Mouse (Mus musculus): ENCODE data around the gene Acsf3.

The Acsf3 gene

GRCm38 (mm10) chr8:122775285-122776155 lies at the start of gene Acsf3:
Gene Acsf3 (plus strand): TSS chr8:122775486.
- DNase-seq (ENCODE audit: low spot score): no peak

- DNase-seq (ENCODE audit: low spot score): no peak
These were observed 48.5 kb upstream of the Acsf3 start for GRCm38 (mm10) chr8:122726789-122727188.

- DNase-seq (ENCODE audit: low spot score): no peak
These were observed 47.9 kb upstream of the Acsf3 start for GRCm38 (mm10) chr8:122727412-122727811.

GRCm38 (mm10) chr8:122728630-122729029 lies 46.7 kb upstream of the Acsf3 start:
- DNase-seq (ENCODE audit: low spot score): no peak

- DNase-seq (ENCODE audit: low spot score): no peak
These were observed 40.2 kb upstream of the Acsf3 start for GRCm38 (mm10) chr8:122735110-122735509.

- DNase-seq (ENCODE audit: low spot score): no peak
These were observed 39.5 kb upstream of the Acsf3 start for GRCm38 (mm10) chr8:122735542-122736473.

GRCm38 (mm10) chr8:122736623-122737022 lies 38.7 kb upstream of the Acsf3 start:
- no peak for DNase-seq (ENCODE audit: low spot score)

- no peak for DNase-seq (ENCODE audit: low spot score)
These were observed 38.2 kb upstream of the Acsf3 start for GRCm38 (mm10) chr8:122737071-122737470.

- DNase-seq (ENCODE audit: low spot score): no peak
These were observed 37.4 kb upstream of the Acsf3 start for GRCm38 (mm10) chr8:122737886-122738285.

GRCm38 (mm10) chr8:122739102-122739725 lies 36.1 kb upstream of the Acsf3 start:
- no peak for DNase-seq (ENCODE audit: low spot score)

GRCm38 (mm10) chr8:122742471-122742870 lies 32.8 kb upstream of the Acsf3 start:
- DNase-seq (ENCODE audit: low spot score): no peak

GRCm38 (mm10) chr8:122745022-122745749 lies 30.1 kb upstream of the Acsf3 start:
- DNase-seq (ENCODE audit: low spot score): no peak

- no peak for DNase-seq (ENCODE audit: low spot score)
These were observed 29.5 kb upstream of the Acsf3 start for GRCm38 (mm10) chr8:122745750-122746275.

- no peak for DNase-seq (ENCODE audit: low spot score)
These were observed 28.8 kb upstream of the Acsf3 start for GRCm38 (mm10) chr8:122746439-122746838.

- DNase-seq (ENCODE audit: low spot score): no peak
These were observed 27.5 kb upstream of the Acsf3 start for GRCm38 (mm10) chr8:122747825-122748224.

GRCm38 (mm10) chr8:122749333-122749958 lies 25.8 kb upstream of the Acsf3 start:
- DNase-seq (ENCODE audit: low spot score): no peak

GRCm38 (mm10) chr8:122751342-122751741 lies 23.9 kb upstream of the Acsf3 start:
- no peak for DNase-seq (ENCODE audit: low spot score)

- DNase-seq (ENCODE audit: low spot score): no peak
These were observed 23.1 kb upstream of the Acsf3 start for GRCm38 (mm10) chr8:122752111-122752721.

GRCm38 (mm10) chr8:122758597-122758996 lies 16.7 kb upstream of the Acsf3 start:
- no peak for DNase-seq (ENCODE audit: low spot score)

GRCm38 (mm10) chr8:122760116-122760515 lies 15.2 kb upstream of the Acsf3 start:
- no peak for DNase-seq (ENCODE audit: low spot score)

All from ovary, adult 18-20 months (tissue).